Mouse (Mus musculus): Measurements from ENCODE around the gene Itpkb. TPM values are rescaled to one million over a fixed set of nuclear protein-coding genes. Genes with fewer than 3 reads are reported as not detected.

Itpkb gene
- total and polyA plus RNA-seq, 3 experiments, result 4.2 to 14.4 (median 10.6) TPM

GRCm38 (mm10) chr1:180415064-180415463 lies 84.8 kb downstream of the Itpkb start:
- TF ChIP-seq MAX (IDR thresholded peaks at IDR 0.05; ENCODE audit: low read length) (no peak), USF1 (IDR thresholded peaks at IDR 0.05; ENCODE audit: low read depth, low read length) (no peak), MAFK (IDR thresholded peaks at IDR 0.05; ENCODE audit: insufficient replicate concordance, low read length) (no peak), MYC (IDR thresholded peaks at IDR 0.05; ENCODE audit: low read depth, low read length) (no peak), JUND (conservative IDR thresholded peaks at IDR 0.05; ENCODE audit: low read depth, low read length) (no peak), KAT2A (IDR thresholded peaks at IDR 0.05; ENCODE audit: insufficient replicate concordance, low read length) (no peak), GABPA (IDR thresholded peaks at IDR 0.05; ENCODE audit: insufficient replicate concordance, low read depth, low read length) (no peak), ETS1 (conservative IDR thresholded peaks at IDR 0.05; ENCODE audit: low read depth, low read length) (no peak), ELF1 (IDR thresholded peaks at IDR 0.05; ENCODE audit: low read depth, low read length) (no peak), RCOR1 (conservative IDR thresholded peaks at IDR 0.05; ENCODE audit: low read depth, low read length) (no peak), UBTF (IDR thresholded peaks at IDR 0.05; ENCODE audit: low read depth, low read length) (no peak), MXI1 (IDR thresholded peaks at IDR 0.05; ENCODE audit: low read depth, low read length) (no peak), ZMIZ1 (IDR thresholded peaks at IDR 0.05; ENCODE audit: low read depth, low read length) (no peak), JUN (IDR thresholded peaks at IDR 0.05; ENCODE audit: insufficient read depth, low read depth, low read length) (no peak), CTCF (conservative IDR thresholded peaks at IDR 0.05 in 1 of 2, IDR thresholded peaks at IDR 0.05 in 1 of 2; ENCODE audit: low read depth in 2 of 2, low read length in 2 of 2) (no peak), MAZ (IDR thresholded peaks at IDR 0.05; ENCODE audit: low read depth, low read length) (no peak), POLR2AphosphoS2 (IDR thresholded peaks at IDR 0.05; ENCODE audit: low read depth, low read length) (no peak), POLR2A (IDR thresholded peaks at IDR 0.05; ENCODE audit: low read depth, low read length) (no peak)
- Histone ChIP-seq H3K4me3 (replicated peaks in 1 of 3; ENCODE audit: low read depth in 2 of 3, low read length in 2 of 3, poor library complexity in 1 of 3) (no peak overlapping the region), H3K79me2 (replicated peaks; ENCODE audit: control insufficient read depth, extremely low read depth, insufficient read depth, poor library complexity, severe bottlenecking) (no peaks in the 10 kb centered on the region), H3K4me1 (ENCODE audit: control insufficient read depth in 1 of 2, insufficient read depth in 2 of 2) (peaks cover 37 to 58% of the 10 kb centered on the region in 2 experiments), H3K9me3 (replicated peaks; ENCODE audit: low read length) (no peaks in the 10 kb centered on the region), H3K27me3 (replicated peaks) (no peaks in the 10 kb centered on the region), H3K27ac (ENCODE audit: insufficient read depth, low read depth) (no peak overlapping the region), H3K4me2 (ENCODE audit: insufficient read depth, low read depth, poor library complexity, severe bottlenecking) (no peak overlapping the region), H3K9ac (ENCODE audit: insufficient read depth, low read depth) (no peak overlapping the region), H3K36me3 (replicated peaks in 1 of 2; ENCODE audit: control insufficient read depth in 1 of 2, insufficient read depth in 1 of 2, low read length in 1 of 2) (peaks cover 47 to 81% of the 10 kb centered on the region in 2 experiments)
- dilution Hi-C loops (cut with MboI; ENCODE audit: extremely low pct_ligation_motif_present, extremely low pct_unique_long_range_greater_than_20kb, low sequenced_read_pairs) (no loop called here), in situ Hi-C loops (cut with MboI; ENCODE audit: low pct_ligation_motif_present, low pct_unique_long_range_greater_than_20kb, low sequenced_read_pairs) (loop anchor here (25.0 kb wide), 1 partner anchor 553 kb away; no protein-coding TSS in a partner anchor)
- no peak for DNase-seq (ENCODE audit: extremely low read depth)

DNA sequence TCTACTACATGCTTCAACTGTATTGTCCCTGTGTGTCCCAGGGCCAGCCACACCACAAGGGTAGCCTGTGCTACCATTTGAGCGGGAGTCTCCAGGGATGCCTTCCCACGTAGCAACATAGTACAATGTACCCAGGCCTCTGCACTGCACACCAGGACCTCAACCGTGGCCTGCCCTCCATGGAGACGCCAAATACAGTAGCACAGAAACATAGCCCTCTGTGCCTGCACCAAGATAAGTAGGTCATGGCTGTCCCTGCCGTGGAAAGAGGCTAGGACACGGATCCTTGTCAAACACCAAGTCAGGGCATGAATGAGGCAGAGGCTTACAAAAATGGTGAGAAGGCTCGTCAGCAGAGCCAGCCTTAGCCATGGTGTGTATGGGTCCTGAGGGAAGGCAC lies 85.6 kb downstream of the Itpkb start:
- peaks cover 52 to 89% of the 10 kb centered on the region in 2 experiments for H3K36me3 ChIP-seq (replicated peaks in 1 of 2; ENCODE audit: control insufficient read depth in 1 of 2, insufficient read depth in 1 of 2, low read length in 1 of 2)

More for the DNA sequence above, 85.6 kb downstream of the Itpkb start:
- no peaks in the 10 kb centered on the region for H3K27me3 ChIP-seq (replicated peaks)
- H3K4me3 ChIP-seq (replicated peaks in 1 of 3; ENCODE audit: low read depth in 2 of 3, low read length in 2 of 3, poor library complexity in 1 of 3), result no peak overlapping the region
- H3K9me3 ChIP-seq (replicated peaks; ENCODE audit: low read length), result no peaks in the 10 kb centered on the region
- no peaks in the 10 kb centered on the region for H3K79me2 ChIP-seq (replicated peaks; ENCODE audit: control insufficient read depth, extremely low read depth, insufficient read depth, poor library complexity, severe bottlenecking)
- H3K9ac ChIP-seq (ENCODE audit: insufficient read depth, low read depth), result no peak overlapping the region
- no peak overlapping the region for H3K4me2 ChIP-seq (ENCODE audit: insufficient read depth, low read depth, poor library complexity, severe bottlenecking)
- TF ChIP-seq CHD1 (IDR thresholded peaks at IDR 0.05; ENCODE audit: low read depth, low read length) (no peak), ZMIZ1 (IDR thresholded peaks at IDR 0.05; ENCODE audit: low read depth, low read length) (no peak), MAZ (IDR thresholded peaks at IDR 0.05; ENCODE audit: low read depth, low read length) (no peak), MEF2A (IDR thresholded peaks at IDR 0.05; ENCODE audit: borderline replicate concordance, low read depth, low read length) (no peak), NRF1 (IDR thresholded peaks at IDR 0.05; ENCODE audit: low read depth, low read length) (no peak), UBTF (IDR thresholded peaks at IDR 0.05; ENCODE audit: low read depth, low read length) (no peak), RCOR1 (conservative IDR thresholded peaks at IDR 0.05; ENCODE audit: low read depth, low read length) (no peak), MXI1 (IDR thresholded peaks at IDR 0.05; ENCODE audit: low read depth, low read length) (no peak), POLR2A (IDR thresholded peaks at IDR 0.05; ENCODE audit: low read depth, low read length) (no peak), HCFC1 (IDR thresholded peaks at IDR 0.05; ENCODE audit: low read depth, low read length) (no peak), JUND (conservative IDR thresholded peaks at IDR 0.05; ENCODE audit: low read depth, low read length) (no peak), BHLHE40 (IDR thresholded peaks at IDR 0.05; ENCODE audit: low read depth, low read length) (no peak), MYC (IDR thresholded peaks at IDR 0.05; ENCODE audit: low read depth, low read length) (no peak), KAT2A (IDR thresholded peaks at IDR 0.05; ENCODE audit: insufficient replicate concordance, low read length) (no peak), PAX5 (IDR thresholded peaks at IDR 0.05; ENCODE audit: low read length) (no peak), CHD2 (IDR thresholded peaks at IDR 0.05; ENCODE audit: low read length) (no peak), USF2 (conservative IDR thresholded peaks at IDR 0.05; ENCODE audit: low read depth, low read length) (no peak), TCF12 (IDR thresholded peaks at IDR 0.05; ENCODE audit: low read depth, low read length) (no peak), ZC3H11A (IDR thresholded peaks at IDR 0.05; ENCODE audit: low read depth, low read length) (no peak), ZNF384 (IDR thresholded peaks at IDR 0.05; ENCODE audit: low read depth, low read length) (no peak)
- H3K27ac ChIP-seq (ENCODE audit: insufficient read depth, low read depth), result 0 out of 2 replicates have a peak overlapping the region, but pooled peaks have one; percentile 3
- H3K4me1 ChIP-seq (ENCODE audit: control insufficient read depth in 1 of 2, insufficient read depth in 2 of 2), result peaks cover 31 to 58% of the 10 kb centered on the region in 2 experiments
- no peak for DNase-seq (ENCODE audit: extremely low read depth)
- in situ Hi-C loops (cut with MboI; ENCODE audit: low pct_ligation_motif_present, low pct_unique_long_range_greater_than_20kb, low sequenced_read_pairs) (loop anchor here (25.0 kb wide), 1 partner anchor 554 kb away; no protein-coding TSS in a partner anchor), dilution Hi-C loops (cut with MboI; ENCODE audit: extremely low pct_ligation_motif_present, extremely low pct_unique_long_range_greater_than_20kb, low sequenced_read_pairs) (no loop called here)

Measured in CH12.LX (cell line).